Mouse (Mus musculus) limb, embryonic 11.5 days (tissue): ENCODE measurements around the gene Zcchc13. TPM values are rescaled to one million over a fixed set of nuclear protein-coding genes. Genes with fewer than 3 reads are reported as not detected.

ENCODE experiments used
- ATAC-seq: fragments of 200-750 bp; cut with Nextera tagmentation; 2 replicates; pipeline ENCODE4 v1.8.0; 2017; ENCODE audit warnings: low read depth; ENCODE audit not compliant: insufficient number of reproducible peaks, low FRiP score, low TSS enrichment
- DNase-seq: peaks from one replicate; pipeline ENCODE4 v3.0.0-alpha.2; 2015; ENCODE audit warnings: low spot score
- H3K27ac ChIP-seq: fragments of 300-500 bp; sonication (generic); replicated peaks from 2 replicates; pipeline ENCODE4 v1.5.1; 2014; ENCODE audit warnings: low read depth, mild to moderate bottlenecking, low read length
- H3K27me3 ChIP-seq: fragments of 300-500 bp; sonication (generic); 2 replicates; pipeline ENCODE4 v1.6.1; 2014; ENCODE audit warnings: mild to moderate bottlenecking, low read length, mixed read lengths; ENCODE audit not compliant: control insufficient read depth, insufficient read depth
- H3K36me3 ChIP-seq: fragments of 300-500 bp; sonication (generic); 2 replicates; pipeline ENCODE4 v1.6.1; 2014; ENCODE audit warnings: mild to moderate bottlenecking, low read length, moderate library complexity, mixed read lengths; ENCODE audit not compliant: control insufficient read depth, insufficient read depth
- H3K4me1 ChIP-seq: fragments of 300-500 bp; sonication (generic); 2 replicates; pipeline ENCODE4 v1.6.1; 2014; ENCODE audit warnings: low read length, mixed read lengths; ENCODE audit not compliant: control insufficient read depth, insufficient read depth
- H3K4me2 ChIP-seq: fragments of 300-500 bp; sonication (generic); 2 replicates; pipeline ENCODE4 v1.6.1; 2014; ENCODE audit warnings: low read depth, mild to moderate bottlenecking, moderate library complexity; ENCODE audit not compliant: severe bottlenecking
- H3K4me3 ChIP-seq: fragments of 300-500 bp; sonication (generic); 2 replicates; pipeline ENCODE4 v1.5.1; 2014; ENCODE audit warnings: low read depth, low read length
- H3K9ac ChIP-seq: fragments of 300-500 bp; sonication (generic); 2 replicates; pipeline ENCODE4 v1.6.1; 2014; ENCODE audit warnings: mild to moderate bottlenecking, low read length
- H3K9me3 ChIP-seq: fragments of 300-500 bp; sonication (generic); 2 replicates; pipeline ENCODE4 v1.6.1; 2016; ENCODE audit warnings: low read length; ENCODE audit not compliant: control insufficient read depth
- WGBS: fragments of 180-500 bp; shearing (Covaris S2); extraction: QIAGEN DNeasy Blood & Tissue Kit; methylation state at CpG from one replicate; pipeline ENCODE4 v1.1.7; 2014; 5-methylcytosine and 5-hydroxymethylcytosine counted together
- polyA plus RNA-seq: library from polyadenylated mRNA; unstranded; fragments of >200 nt; fragmentation: Nextera tagmentation; extraction: Ambion mirVana; gene quantifications from 2 replicates; pipeline ENCODE4 v1.2.1, GENCODE M21; 2014

The Zcchc13 gene
- polyA plus RNA-seq, 1 experiment from 2014 or later, result not detected

DNA sequence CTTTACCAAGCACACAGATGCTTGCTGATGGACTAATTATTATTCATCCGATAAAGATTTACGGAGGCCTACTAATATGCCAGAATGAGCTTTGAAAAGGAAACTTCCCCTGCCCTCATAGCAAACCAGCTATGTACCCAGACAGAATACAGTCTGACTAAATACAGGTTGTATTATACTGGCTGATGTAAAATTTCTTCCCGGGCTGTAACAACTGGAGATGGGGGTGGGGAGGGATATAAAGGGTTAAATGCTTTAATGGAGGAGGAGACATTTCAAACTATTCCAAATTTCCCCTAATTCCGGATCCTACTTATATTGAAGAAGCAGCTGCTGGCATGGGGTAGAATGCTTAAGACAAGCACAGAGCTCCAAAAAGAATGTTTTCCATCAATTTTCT is 14.9 kb upstream of the Zcchc13 start:
- Histone ChIP-seq H3K4me2 (peak overlapping the region; percentile 43), H3K4me1 (no peaks in the 10 kb centered on the region), H3K27me3 (no peaks in the 10 kb centered on the region), H3K4me3 (no peak overlapping the region), H3K9me3 (no peaks in the 10 kb centered on the region), H3K36me3 (no peaks in the 10 kb centered on the region), H3K9ac (no peak overlapping the region), H3K27ac (no peak overlapping the region; the same call in 1 of the 2 replicates)
- DNase-seq (no peak), ATAC-seq (no peak)
- WGBS, result 83% methylated on average over 4 of the region's 4 CpGs

DNA sequence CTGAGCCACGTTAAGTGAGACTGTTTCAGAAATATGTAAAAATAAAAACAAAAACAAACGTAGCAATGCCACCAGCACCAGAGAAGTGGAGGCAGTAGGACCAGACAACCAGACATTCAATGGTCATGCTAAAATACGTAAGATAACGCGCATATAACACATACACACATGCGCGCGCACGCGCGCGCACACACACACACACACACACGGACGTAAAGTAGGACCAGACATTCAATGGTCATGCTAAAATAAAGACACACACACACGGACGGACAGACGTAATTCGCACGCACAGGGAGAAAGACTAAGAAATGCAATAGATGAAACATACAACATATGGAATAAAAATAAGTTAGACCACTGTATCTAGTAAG is 14.2 kb upstream of the Zcchc13 start:
- no peaks in the 10 kb centered on the region for H3K4me1 ChIP-seq
- H3K36me3 ChIP-seq, result no peaks in the 10 kb centered on the region
- H3K9ac ChIP-seq, result peak overlapping the region; percentile 60
- peak overlapping the region; percentile 43 for H3K4me2 ChIP-seq
- DNase-seq (peak; percentile 55), ATAC-seq (peak; percentile 33; the same call in 1 of the 2 replicates)
- H3K9me3 ChIP-seq, result no peaks in the 10 kb centered on the region
- no peaks in the 10 kb centered on the region for H3K27me3 ChIP-seq
- peak overlapping the region; percentile 86 for H3K27ac ChIP-seq
- 47% methylated on average over 19 of the region's 19 CpGs for WGBS
- peak overlapping the region; percentile 33 for H3K4me3 ChIP-seq

DNA sequence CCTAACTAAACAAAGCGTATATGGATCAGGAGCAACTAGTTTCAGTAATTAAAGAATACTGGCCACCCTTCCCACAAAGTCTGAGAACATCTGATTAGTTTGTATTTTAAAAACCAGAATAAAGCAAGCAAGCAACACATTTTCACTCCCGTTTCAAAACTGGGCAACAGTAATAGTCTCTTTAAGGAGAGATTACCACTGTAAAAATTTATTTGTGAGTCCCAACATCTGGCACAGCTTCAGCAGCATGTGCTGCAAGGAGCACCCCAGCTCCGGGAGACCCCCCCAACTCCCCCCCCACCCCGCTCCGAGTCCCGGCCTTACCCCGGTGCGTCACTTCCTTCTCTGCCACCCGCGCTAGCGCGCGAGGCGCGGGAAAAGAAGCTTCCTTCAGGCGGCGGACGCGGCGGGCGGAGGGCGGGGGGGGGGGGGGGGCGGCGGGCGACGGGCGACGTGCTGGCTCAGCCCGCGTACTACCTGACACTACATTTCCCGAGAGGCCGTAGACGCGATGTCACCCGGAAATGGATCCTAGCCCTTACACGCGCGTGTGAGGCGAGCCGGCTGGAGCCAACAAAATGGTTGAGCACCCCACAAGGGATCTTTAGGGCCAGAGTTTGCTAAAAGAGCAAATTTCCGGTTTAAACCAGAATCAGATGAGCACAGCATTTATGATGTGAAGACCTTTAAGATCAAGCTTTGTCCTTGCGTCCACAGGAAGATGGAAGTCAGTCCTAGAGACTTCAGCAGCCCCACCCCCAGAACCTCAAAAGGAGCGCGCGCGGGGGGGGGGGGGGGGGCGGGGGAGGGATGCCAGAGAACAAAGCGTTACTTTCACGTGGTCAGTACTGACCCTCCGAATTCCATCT is 13.6 kb upstream of the Zcchc13 start:
- peak overlapping the region; percentile 33 for H3K4me3 ChIP-seq
- WGBS, result 1% methylated on average over 29 of the region's 50 CpGs
- H3K4me2 ChIP-seq, result peak overlapping the region; percentile 43
- H3K36me3 ChIP-seq, result no peaks in the 10 kb centered on the region
- peak; percentile 93 for ATAC-seq
- no peaks in the 10 kb centered on the region for H3K9me3 ChIP-seq
- H3K27me3 ChIP-seq, result no peaks in the 10 kb centered on the region
- H3K4me1 ChIP-seq, result no peaks in the 10 kb centered on the region
- peak overlapping the region; percentile 60 for H3K9ac ChIP-seq
- peak; percentile 87 for DNase-seq
- peak overlapping the region; percentile 86 for H3K27ac ChIP-seq

DNA sequence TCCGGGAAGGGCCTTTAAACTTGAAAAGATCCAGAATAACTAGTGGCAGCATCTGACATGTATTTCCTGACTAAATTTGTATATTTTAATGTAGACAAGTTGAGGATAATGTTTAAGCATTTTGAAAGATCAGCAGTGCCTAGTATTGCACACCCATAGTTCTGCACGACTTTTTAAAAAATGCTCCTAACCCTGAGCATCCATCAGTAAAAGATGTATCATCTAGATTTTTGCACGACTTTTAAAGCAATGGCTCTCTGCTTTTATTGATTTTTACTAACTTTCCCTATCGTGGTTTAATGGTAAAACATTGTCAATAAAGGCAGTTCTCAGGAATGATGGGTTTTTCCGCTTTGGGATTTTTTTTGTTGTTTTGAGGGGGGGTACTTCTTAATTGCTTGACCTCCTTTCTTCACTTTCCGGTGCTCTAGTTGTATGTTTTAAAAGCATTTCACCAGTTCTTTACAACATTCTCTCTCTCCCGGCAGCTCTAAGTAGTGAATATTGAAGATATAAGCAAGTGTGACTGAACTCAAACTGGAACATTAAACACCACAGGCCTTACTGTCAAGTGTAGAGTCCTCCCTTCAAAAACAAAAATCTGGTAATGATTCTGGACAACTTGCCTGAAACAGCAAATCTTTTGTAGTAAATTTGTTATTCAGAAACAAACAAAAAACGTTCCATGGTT is 12.8 kb upstream of the Zcchc13 start:
- Histone ChIP-seq H3K36me3 (no peaks in the 10 kb centered on the region), H3K4me2 (peak overlapping the region; percentile 43), H3K4me1 (no peaks in the 10 kb centered on the region), H3K27me3 (no peaks in the 10 kb centered on the region), H3K27ac (peak overlapping the region; percentile 86), H3K9ac (peak overlapping the region; percentile 56), H3K4me3 (peak overlapping the region; percentile 33), H3K9me3 (no peaks in the 10 kb centered on the region)
- no peak for DNase-seq
- ATAC-seq, result no peak
- 26% methylated on average over 8 of the region's 8 CpGs for WGBS

DNA sequence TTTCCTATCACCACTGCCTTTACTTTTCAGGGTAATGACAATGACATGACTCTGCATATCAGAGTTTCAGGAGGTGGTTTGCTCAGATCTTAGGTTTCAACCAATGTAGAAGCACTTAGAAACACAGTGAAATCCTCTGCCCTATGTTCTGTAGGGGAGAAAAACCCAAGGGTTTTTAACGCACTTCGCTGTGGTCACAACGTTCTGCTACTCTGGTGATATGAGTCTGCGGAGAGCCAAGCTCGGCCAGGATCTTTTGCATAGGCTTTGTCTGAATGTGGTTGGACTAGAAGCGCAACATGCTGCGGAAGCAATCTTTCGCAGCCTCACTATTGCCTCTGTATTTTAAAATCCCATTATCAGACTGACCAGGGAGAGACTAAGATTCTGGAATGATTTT is 8.6 kb upstream of the Zcchc13 start:
- DNase-seq (no peak), ATAC-seq (peak; percentile 15; the same call in 1 of the 2 replicates)
- Histone ChIP-seq H3K27me3 (no peaks in the 10 kb centered on the region), H3K4me3 (peak overlapping the region; percentile 36), H3K4me1 (no peaks in the 10 kb centered on the region), H3K9ac (peak overlapping the region; percentile 57), H3K4me2 (peak overlapping the region; percentile 45), H3K9me3 (no peaks in the 10 kb centered on the region), H3K36me3 (no peaks in the 10 kb centered on the region), H3K27ac (peak overlapping the region; percentile 68)
- WGBS, result 19% methylated on average over 8 of the region's 8 CpGs

DNA sequence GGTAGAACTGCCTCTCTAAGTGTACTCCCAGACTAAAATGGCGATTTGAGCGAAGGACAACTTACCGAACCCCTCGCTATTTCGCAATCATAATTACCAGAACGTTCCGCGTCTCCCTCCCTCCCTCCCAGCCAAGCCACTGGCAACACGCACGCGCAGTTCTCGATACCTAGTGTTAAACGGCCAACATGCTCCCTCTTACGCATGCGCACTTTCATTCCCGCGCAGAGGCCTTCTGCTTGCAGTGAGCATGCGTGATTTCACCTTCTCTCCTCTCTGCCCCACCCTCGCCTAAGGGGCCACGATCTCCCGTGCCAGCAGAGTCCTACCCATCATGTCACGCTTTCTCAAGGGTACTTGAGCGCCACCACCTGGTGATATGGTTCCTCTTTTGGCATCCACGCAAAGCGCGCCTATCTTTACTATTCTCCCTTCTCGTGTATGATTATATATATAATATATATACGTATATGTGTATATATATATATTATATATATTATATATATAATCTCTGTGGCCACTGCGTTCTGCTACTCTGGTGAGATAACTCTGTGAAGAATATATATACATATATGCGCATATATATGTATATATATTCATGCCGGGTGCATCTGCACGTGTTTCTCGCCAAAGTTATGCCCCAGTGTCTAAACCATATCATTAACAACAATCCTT is 8.0 kb upstream of the Zcchc13 start:
- peak; percentile 95 for DNase-seq
- Histone ChIP-seq H3K9me3 (no peaks in the 10 kb centered on the region), H3K9ac (peak overlapping the region; percentile 57), H3K4me1 (no peaks in the 10 kb centered on the region), H3K36me3 (no peaks in the 10 kb centered on the region), H3K4me3 (peak overlapping the region; percentile 36), H3K4me2 (peak overlapping the region; percentile 62), H3K27ac (peak overlapping the region; percentile 68; the same call in 1 of the 2 replicates), H3K27me3 (no peaks in the 10 kb centered on the region)
- ATAC-seq, result peak; percentile 95
- 3% methylated on average over 33 of the region's 33 CpGs for whole genome bisulfite sequencing

DNA sequence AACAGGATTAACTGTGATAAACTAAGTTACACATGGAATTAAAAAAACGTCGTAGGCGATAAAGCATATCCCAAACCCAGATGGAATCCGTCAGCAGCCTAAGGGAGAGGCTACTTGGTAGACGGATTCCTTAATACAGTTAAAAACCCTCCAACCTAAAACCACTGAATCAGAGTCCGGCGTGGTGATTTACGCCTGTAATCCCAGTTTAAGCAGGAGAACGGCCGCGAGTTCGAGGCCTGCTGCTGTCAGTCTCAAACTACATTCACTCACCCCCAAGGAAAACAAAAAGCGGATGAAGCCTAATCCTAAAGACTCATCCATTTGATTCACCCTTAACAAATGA is 7.5 kb upstream of the Zcchc13 start:
- H3K4me1 ChIP-seq, result no peaks in the 10 kb centered on the region
- H3K27ac ChIP-seq, result no peak overlapping the region
- ATAC-seq, result no peak
- H3K9me3 ChIP-seq, result no peaks in the 10 kb centered on the region
- 6% methylated on average over 13 of the region's 13 CpGs for WGBS
- no peaks in the 10 kb centered on the region for H3K27me3 ChIP-seq
- DNase-seq, result peak; percentile 32
- H3K9ac ChIP-seq, result peak overlapping the region; percentile 74; the same call in 1 of the 2 replicates
- H3K36me3 ChIP-seq, result no peaks in the 10 kb centered on the region
- peak overlapping the region; percentile 43 for H3K4me3 ChIP-seq
- H3K4me2 ChIP-seq, result peak overlapping the region; percentile 62; the same call in 1 of the 2 replicates

DNA sequence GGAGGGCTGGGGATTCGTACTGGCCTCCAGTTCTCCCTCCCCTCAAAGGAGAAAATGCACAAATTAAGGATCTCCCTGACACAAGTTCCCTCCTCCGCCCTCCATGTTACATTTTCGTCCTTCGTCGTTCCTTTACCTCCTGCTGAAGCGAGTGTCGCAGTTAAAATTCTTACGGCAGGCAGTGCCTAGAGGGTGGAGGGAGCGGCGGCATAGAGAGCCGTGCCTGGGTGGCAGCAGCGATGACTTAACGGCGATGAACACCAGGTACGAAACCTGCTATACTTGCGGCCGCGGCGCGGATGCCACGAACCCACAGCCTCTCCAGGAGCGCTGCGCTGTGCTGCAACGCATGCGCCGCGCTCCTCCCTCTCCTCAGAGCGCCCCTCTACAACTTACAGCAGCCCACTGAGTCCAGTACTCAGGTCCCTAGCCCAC is 7.0 kb upstream of the Zcchc13 start:
- no peak overlapping the region for H3K27ac ChIP-seq

More for the DNA sequence above, 7.0 kb upstream of the Zcchc13 start:
- ATAC-seq, result no peak
- no peaks in the 10 kb centered on the region for H3K9me3 ChIP-seq
- H3K36me3 ChIP-seq, result no peaks in the 10 kb centered on the region
- peak overlapping the region; percentile 74 for H3K9ac ChIP-seq
- no peaks in the 10 kb centered on the region for H3K27me3 ChIP-seq
- H3K4me1 ChIP-seq, result no peaks in the 10 kb centered on the region
- WGBS, result under 1% methylated on average over 23 of the region's 28 CpGs
- peak overlapping the region; percentile 62 for H3K4me2 ChIP-seq
- DNase-seq, result peak; percentile 46
- peak overlapping the region; percentile 43 for H3K4me3 ChIP-seq
